Mouse (Mus musculus) limb, embryonic 10.5 days (tissue): ENCODE results near the gene Aatf. TPM values are rescaled to one million over a fixed set of nuclear protein-coding genes. Genes with fewer than 3 reads are reported as not detected.

Source experiments
- DNase-seq: peaks from one replicate; pipeline ENCODE4 v3.0.0-alpha.2; 2017; ENCODE audit warnings: low spot score
- H3K27ac ChIP-seq: fragments of 300-500 bp; sonication (generic); 2 replicates; pipeline ENCODE4 v1.5.1; 2016; ENCODE audit warnings: mild to moderate bottlenecking
- H3K27me3 ChIP-seq: fragments of 300-500 bp; sonication (generic); 2 replicates; pipeline ENCODE4 v1.6.1; 2016; ENCODE audit warnings: low read depth, mild to moderate bottlenecking; ENCODE audit not compliant: poor library complexity, severe bottlenecking
- H3K36me3 ChIP-seq: fragments of 300-500 bp; sonication (generic); 2 replicates; pipeline ENCODE4 v1.6.1; 2016; ENCODE audit warnings: mild to moderate bottlenecking, moderate library complexity
- H3K4me1 ChIP-seq: fragments of 300-500 bp; sonication (generic); 2 replicates; pipeline ENCODE4 v1.6.1; 2016
- H3K4me3 ChIP-seq: fragments of 300-500 bp; sonication (generic); 2 replicates; pipeline ENCODE4 v1.5.1; 2016; ENCODE audit warnings: mild to moderate bottlenecking, moderate library complexity
- H3K9me3 ChIP-seq: fragments of 300-500 bp; sonication (generic); replicated peaks from 2 replicates; pipeline ENCODE4 v1.6.1; 2016; ENCODE audit warnings: mild to moderate bottlenecking
- whole genome bisulfite sequencing: fragments of 180-500 bp; shearing (Covaris S2); methylation state at CpG from one replicate; pipeline ENCODE4 v1.1.7; 2016; 5-methylcytosine and 5-hydroxymethylcytosine counted together
- polyA plus RNA-seq: library from polyadenylated mRNA; unstranded; fragments of >200 nt; fragmentation: Nextera tagmentation; extraction: Ambion mirVana; gene quantifications from 2 replicates; pipeline ENCODE4 v1.2.1, GENCODE M21; 2016

Gene Aatf
- polyA plus RNA-seq = 52.5 and 56.7 TPM in 2 replicates

- Histone ChIP-seq H3K27ac (peak within 1 kb of the TSS; percentile 92), H3K36me3 (peaks cover 32% of the 10 kb centered on the region), H3K4me3 (peak within 1 kb of the TSS; percentile 83), H3K4me1 (peaks cover 23% of the 10 kb centered on the region), H3K27me3 (peaks cover 45% of the 10 kb centered on the region), H3K9me3 (no peaks in the 10 kb centered on the region)
- WGBS = under 1% methylated on average over 80 of the region's 80 CpGs
- DNase-seq = peak; percentile 99
These were observed at the start of gene Aatf for GRCm38 (mm10) chr11:84513171-84514116. TSS of gene Aatf (minus strand) at chr11:84513522.

DNA sequence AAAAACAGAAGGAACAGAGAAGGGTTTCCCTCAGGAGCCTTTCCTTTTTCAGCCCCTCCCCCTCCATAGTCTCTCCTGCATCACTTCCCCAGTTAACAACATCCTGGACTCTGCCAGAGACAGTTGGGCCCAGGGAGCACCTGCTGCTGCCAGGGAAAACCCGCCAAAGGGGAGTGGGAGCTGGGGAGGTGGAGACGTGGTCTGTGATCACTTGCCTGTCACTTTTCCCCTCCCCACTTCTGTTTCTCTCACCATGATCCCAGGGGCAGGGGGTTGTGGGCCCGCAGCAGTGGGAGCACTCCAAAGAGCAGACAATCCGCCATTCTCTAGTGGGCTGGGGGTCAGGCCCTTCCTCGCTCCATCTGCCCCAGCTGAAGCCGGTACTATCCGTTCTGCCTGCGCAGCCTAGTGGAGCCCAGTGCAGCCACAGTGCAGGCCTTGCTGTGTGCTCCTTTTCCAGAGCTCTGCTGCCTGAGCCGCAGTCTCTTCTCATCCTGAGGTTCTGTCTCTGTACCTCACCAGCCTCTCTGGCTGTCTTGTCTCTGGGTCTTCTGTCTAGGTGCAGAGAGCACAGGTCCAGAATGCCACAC lies 49.5 kb upstream of the Aatf start:
- Histone ChIP-seq H3K4me3 (no peak overlapping the region), H3K9me3 (no peaks in the 10 kb centered on the region), H3K36me3 (no peaks in the 10 kb centered on the region), H3K27ac (no peak overlapping the region), H3K4me1 (peaks cover 16% of the 10 kb centered on the region), H3K27me3 (peaks cover 71% of the 10 kb centered on the region)
- DNase-seq = no peak
- WGBS = 28% methylated on average over 9 of the region's 9 CpGs

GRCm38 (mm10) chr11:84561546-84561945 lies 48.2 kb upstream of the Aatf start:
- Histone ChIP-seq H3K36me3 (no peaks in the 10 kb centered on the region), H3K9me3 (no peaks in the 10 kb centered on the region), H3K27ac (no peak overlapping the region), H3K4me3 (no peak overlapping the region), H3K27me3 (peaks cover 58% of the 10 kb centered on the region), H3K4me1 (peaks cover 16% of the 10 kb centered on the region)
- DNase-seq = no peak
- WGBS = 74% methylated on average over 5 of the region's 5 CpGs

DNA sequence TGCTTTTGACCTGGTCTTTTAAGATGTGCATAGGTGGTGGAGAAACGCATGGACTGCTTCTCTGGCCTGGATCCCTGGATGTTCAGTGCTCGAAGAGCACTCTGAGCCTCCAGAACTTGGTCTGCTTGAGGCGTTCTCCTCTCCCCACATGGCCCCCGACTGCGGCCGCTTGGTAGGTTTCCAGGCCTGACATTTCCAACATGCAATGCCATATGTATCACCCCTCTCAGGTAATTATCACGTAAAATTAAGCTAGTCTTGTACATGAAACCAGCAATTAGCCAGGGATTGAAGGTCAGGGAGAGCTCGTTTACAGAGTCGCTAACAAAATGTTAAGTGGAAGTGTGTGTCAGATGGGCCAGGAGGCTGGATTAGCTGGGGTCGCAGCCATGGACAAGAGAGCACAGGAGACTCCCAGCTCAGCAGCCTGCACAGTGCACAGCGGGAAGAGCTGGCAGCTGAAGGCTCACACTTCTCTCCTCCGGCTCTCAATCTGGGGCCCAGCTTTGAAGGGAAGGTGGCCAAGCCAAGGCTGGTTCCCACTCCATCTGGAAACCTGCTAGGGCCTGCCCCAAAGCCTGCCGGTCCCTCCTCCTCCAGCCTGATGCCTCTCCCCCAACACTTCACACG lies 40.6 kb upstream of the Aatf start:
- Histone ChIP-seq H3K27ac (no peak overlapping the region), H3K27me3 (peaks cover 26% of the 10 kb centered on the region; the same call in 1 of the 2 replicates), H3K9me3 (no peaks in the 10 kb centered on the region), H3K36me3 (no peaks in the 10 kb centered on the region), H3K4me3 (no peak overlapping the region), H3K4me1 (peaks cover 8% of the 10 kb centered on the region; the same call in 1 of the 2 replicates)
- DNase-seq = no peak
- 68% methylated on average over 14 of the region's 14 CpGs for WGBS

DNA sequence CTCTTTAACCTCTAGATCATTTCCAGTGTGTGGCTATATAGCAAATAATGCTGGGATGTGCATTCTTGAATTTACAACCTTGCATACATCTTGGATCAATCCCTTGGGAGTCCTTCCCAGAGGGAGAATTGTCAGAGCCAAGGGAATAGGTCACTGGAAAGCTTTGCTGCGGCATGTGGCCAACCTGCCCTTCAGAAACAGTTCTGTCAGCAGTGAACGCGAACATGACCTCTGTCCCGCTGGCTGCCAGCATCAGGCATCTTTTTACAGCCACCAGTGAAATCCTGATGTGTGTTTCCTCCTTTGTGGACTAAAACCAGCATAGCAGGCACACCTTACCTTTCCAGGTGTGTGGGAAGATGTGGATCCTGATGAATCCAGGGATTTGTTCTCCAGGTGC lies 38.0 kb upstream of the Aatf start:
- peaks cover 26% of the 10 kb centered on the region; the same call in 1 of the 2 replicates for H3K27me3 ChIP-seq
- 75% methylated on average over 4 of the region's 4 CpGs for WGBS
- no peak for DNase-seq

GRCm38 (mm10) chr11:84549258-84549791 lies 36.0 kb upstream of the Aatf start:
- Histone ChIP-seq H3K36me3 (no peaks in the 10 kb centered on the region), H3K27ac (no peak overlapping the region), H3K4me1 (peaks cover 7% of the 10 kb centered on the region; the same call in 1 of the 2 replicates), H3K9me3 (no peaks in the 10 kb centered on the region), H3K27me3 (peaks cover 26% of the 10 kb centered on the region; the same call in 1 of the 2 replicates), H3K4me3 (no peak overlapping the region)
- no peak for DNase-seq
- 45% methylated on average over 6 of the region's 6 CpGs for WGBS

More for the DNA sequence above, 38.0 kb upstream of the Aatf start:
- Histone ChIP-seq H3K4me1 (peaks cover 8% of the 10 kb centered on the region; the same call in 1 of the 2 replicates), H3K9me3 (no peaks in the 10 kb centered on the region), H3K27ac (no peak overlapping the region), H3K4me3 (no peak overlapping the region), H3K36me3 (no peaks in the 10 kb centered on the region)

GRCm38 (mm10) chr11:84548293-84548692 lies 35.0 kb upstream of the Aatf start:
- whole genome bisulfite sequencing = 75% methylated on average over 2 of the region's 2 CpGs
- no peaks in the 10 kb centered on the region for H3K4me1 ChIP-seq

GRCm38 (mm10) chr11:84539981-84540380 lies 26.7 kb upstream of the Aatf start:
- no peak for DNase-seq
- no peak overlapping the region for H3K4me3 ChIP-seq
- no peaks in the 10 kb centered on the region for H3K9me3 ChIP-seq
- peaks cover 5% of the 10 kb centered on the region; the same call in 1 of the 2 replicates for H3K4me1 ChIP-seq
- peaks cover 57% of the 10 kb centered on the region for H3K27me3 ChIP-seq
- no peaks in the 10 kb centered on the region for H3K36me3 ChIP-seq
- WGBS = 11% methylated on average over 4 of the region's 4 CpGs
- H3K27ac ChIP-seq = no peak overlapping the region

More at GRCm38 (mm10) chr11:84548293-84548692, 35.0 kb upstream of the Aatf start:
- Histone ChIP-seq H3K9me3 (no peaks in the 10 kb centered on the region), H3K27me3 (peaks cover 30% of the 10 kb centered on the region; the same call in 1 of the 2 replicates), H3K36me3 (no peaks in the 10 kb centered on the region), H3K4me3 (no peak overlapping the region), H3K27ac (no peak overlapping the region)
- no peak for DNase-seq

GRCm38 (mm10) chr11:84529797-84530703 lies 16.7 kb upstream of the Aatf start:
- Histone ChIP-seq H3K36me3 (no peaks in the 10 kb centered on the region), H3K4me1 (peaks cover 35% of the 10 kb centered on the region), H3K9me3 (no peaks in the 10 kb centered on the region), H3K4me3 (no peak overlapping the region), H3K27ac (no peak overlapping the region), H3K27me3 (peaks cover 100% of the 10 kb centered on the region)
- WGBS = 7% methylated on average over 14 of the region's 14 CpGs
- DNase-seq = peak; percentile 34

GRCm38 (mm10) chr11:84529143-84529755 lies 15.9 kb upstream of the Aatf start:
- Histone ChIP-seq H3K27ac (no peak overlapping the region), H3K9me3 (no peaks in the 10 kb centered on the region), H3K27me3 (peaks cover 100% of the 10 kb centered on the region), H3K36me3 (no peaks in the 10 kb centered on the region), H3K4me3 (peak overlapping the region; percentile 33; the same call in 1 of the 2 replicates), H3K4me1 (peaks cover 43% of the 10 kb centered on the region)
- 2% methylated on average over 24 of the region's 24 CpGs for WGBS
- peak; percentile 48 for DNase-seq

- no peak for DNase-seq
- Histone ChIP-seq H3K27me3 (peaks cover 100% of the 10 kb centered on the region), H3K27ac (no peak overlapping the region), H3K36me3 (no peaks in the 10 kb centered on the region), H3K4me3 (no peak overlapping the region), H3K4me1 (peaks cover 60% of the 10 kb centered on the region), H3K9me3 (no peaks in the 10 kb centered on the region)
- WGBS = 2% methylated on average over 29 of the region's 29 CpGs
These were observed 13.9 kb upstream of the Aatf start for GRCm38 (mm10) chr11:84526976-84527860.
